Mouse (Mus musculus) G1E (cell line): Measurements from ENCODE around the gene Acads.

ENCODE experiments used
- CTCF ChIP-seq: IDR thresholded peaks from 2 replicates; pipeline ENCODE4 v1.5.1; 2012; ENCODE audit warnings: low read depth, low read length, inconsistent platforms, mixed read lengths
- GATA1 ChIP-seq: IDR thresholded peaks from 2 replicates; pipeline ENCODE4 v1.6.1; 2012; ENCODE audit warnings: borderline replicate concordance, low read length, inconsistent platforms, mixed read lengths
- GATA2 ChIP-seq: IDR thresholded peaks from 2 replicates; pipeline ENCODE4 v1.6.1; 2012; ENCODE audit warnings: low read depth, low read length, inconsistent platforms, borderline replicate concordance
- TAL1 ChIP-seq: conservative IDR thresholded peaks from 2 replicates; pipeline ENCODE4 v1.6.1; 2012; ENCODE audit warnings: low read depth, low read length, inconsistent platforms, mixed read lengths

GRCm38 (mm10) chr5:115091015-115091414 is 28.1 kb downstream of the Acads start:
- TF ChIP-seq CTCF: no peak
- no peak for TF ChIP-seq TAL1
- no peak for TF ChIP-seq GATA2
- no peak for TF ChIP-seq GATA1
